Mouse (Mus musculus) lung, postnatal 14 days (tissue): ENCODE results near the gene Meis3.

Experiments used
- DNase-seq: peaks from one replicate; pipeline ENCODE4 v3.0.0; 2021

Gene Meis3

DNA sequence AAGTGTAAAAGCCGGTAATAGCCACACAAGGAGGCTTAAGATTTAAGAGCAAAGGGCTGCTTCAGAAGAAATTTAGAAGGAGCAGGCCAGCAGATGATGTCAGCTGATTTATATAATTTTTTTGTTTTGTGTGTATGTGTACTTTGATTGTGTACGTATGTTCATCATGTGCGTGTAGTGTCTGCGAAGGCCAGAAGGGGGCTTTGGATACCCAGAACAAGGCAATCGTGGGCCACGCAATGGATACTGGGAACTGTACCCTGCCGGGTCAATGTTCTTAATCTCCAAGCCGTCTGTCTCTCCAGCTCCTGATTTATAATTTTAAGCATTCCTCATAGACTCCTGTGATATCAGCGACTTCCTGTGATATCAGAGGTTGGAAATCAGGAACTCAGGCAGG lies 13.6 kb upstream of the Meis3 start:
- no peak for DNase-seq

DNA sequence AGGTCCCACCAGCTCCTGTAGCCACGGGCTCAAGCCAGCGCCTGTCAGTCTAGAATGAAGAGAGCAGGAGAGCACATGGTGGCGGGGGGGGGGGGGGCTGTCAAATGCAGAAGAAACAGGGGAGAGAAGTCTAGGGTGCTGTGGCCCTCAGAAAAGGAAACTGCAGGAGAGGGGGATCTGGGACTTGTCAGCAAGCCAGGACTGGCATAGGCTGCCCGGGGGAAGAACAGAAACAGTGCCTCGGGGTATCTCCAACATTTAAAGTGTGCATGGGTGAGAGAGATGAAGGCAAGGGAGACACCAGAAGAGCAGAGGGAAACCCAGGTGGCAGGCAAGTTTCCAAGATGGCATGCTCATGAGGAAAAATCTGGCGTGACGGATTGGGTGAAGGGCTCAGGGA lies 12.9 kb upstream of the Meis3 start:
- no peak for DNase-seq

DNA sequence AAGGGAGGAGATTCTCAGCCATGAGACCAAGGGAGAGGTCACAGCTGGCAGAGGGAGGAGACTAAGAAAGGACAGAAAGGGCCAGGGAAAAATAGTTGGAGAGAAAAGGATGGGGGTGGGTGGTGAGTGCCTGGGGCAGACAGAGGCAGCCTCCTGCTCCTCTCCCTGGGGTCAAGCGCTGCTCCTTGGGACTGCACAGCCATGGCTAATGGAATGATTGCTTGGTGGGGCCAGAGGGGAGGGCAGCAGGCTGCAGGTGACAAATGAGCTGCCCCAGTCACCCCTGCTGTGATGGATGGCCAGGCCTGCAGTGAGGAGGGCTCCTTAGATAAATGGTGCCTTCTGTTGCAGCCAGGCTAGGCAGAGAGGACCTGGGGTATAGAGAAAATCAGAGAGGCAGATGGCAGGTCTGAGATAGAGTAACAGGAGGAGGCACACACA lies 2.7 kb upstream of the Meis3 start:
- no peak for DNase-seq

DNA sequence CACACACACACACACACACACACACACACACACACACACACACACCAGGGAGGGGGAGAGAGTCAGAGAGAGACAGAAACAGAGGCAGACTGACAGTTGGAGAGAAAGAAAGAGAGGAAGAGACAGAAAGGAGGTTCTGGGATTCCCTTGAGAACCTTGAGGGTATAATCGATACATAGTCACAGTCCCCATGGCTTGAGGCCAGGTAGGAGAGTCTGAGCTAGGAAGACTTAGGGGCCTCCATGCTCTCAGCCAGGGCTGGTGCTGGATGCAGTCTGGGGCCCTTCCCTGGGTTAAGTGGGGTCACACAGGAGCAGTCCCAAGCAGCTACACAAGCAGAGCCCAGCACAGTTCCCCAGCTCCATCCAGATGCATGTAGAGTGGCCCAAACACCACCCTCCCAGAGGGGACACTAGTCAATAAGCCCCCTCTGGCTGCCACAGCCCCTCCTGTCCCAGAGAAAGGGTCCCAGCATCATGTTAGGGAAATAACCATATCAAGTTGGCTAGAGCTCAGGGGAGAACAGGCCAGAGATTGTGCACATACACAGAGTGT lies 2.2 kb upstream of the Meis3 start:
- DNase-seq = no peak

DNA sequence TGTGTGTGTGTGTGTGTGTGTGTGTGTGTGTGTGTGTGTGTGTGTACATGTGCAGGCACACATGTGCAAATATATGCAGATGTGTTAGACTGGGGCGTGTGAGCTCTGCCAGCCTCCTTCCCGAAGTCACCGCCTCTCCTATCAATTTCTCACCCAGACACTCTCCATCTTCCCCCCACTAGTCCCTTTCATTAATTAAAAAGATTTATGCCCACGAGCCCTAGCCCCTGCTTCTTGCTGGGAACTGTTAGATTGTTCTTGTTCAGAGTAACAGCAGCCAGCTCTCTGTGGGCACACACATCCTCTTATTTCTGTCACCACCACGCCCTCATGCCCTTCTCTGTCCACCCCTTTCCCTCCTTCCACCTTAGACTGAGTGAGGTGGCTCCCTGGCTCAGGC lies 1.7 kb upstream of the Meis3 start:
- DNase-seq = no peak

DNA sequence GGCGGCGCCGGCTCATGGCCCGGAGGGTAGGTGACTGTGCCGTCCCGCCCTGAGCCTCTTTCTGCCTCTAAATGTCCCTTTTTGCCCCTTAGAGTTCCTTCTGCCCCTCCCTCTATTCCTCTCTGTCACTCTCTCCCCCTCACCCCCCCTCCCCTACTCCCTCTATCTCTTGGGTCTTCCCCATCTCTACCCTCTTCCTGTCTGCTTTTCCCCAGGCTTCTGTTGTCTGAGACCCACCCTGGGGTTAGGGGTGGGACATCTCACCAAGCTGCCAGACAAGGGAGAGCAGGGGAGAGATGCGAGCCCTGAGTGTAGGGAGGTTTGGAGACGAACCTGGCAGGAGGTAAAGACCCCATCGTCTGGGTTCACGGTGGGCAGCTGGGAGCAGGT lies 647 bp downstream of the Meis3 start:
- no peak for DNase-seq

DNA sequence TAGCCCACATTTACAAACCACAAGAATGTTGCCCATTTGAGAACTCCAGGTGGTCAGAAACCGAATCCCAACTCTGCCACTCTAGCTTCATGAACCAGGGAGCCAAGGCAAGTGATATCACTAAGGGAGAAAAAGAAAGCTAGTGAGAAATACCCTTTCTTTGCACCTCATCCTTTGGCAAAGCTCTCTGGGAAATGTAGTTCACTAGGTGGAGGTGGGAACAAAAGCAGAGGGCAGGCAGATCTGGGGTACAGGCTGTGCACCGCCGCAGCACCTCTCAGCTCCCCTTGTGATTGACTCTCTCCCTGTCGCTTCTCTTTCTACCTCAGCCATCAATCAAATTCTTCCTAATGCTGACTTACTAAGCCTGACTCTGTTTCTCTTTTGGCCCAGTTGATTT lies 3.2 kb downstream of the Meis3 start:
- no peak for DNase-seq

DNA sequence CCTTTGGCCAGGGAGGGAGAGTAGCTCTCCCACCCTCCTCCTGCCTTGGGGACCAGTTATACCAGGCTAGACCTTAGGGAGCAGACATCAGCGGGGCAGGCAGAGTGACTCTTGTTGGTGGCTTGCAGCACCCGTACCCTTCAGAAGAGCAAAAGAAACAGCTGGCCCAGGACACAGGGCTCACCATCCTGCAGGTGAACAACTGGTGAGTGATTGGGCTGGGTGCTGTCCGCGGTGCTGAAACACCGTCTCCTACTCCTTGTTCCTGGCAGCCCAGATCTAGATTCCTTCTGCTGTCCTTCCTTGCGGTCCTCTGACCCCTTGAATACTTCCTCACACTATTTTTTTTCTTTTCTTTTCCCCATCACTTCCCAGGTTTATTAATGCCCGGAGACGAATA lies 8.8 kb downstream of the Meis3 start:
- peak; percentile 74 for DNase-seq

DNA sequence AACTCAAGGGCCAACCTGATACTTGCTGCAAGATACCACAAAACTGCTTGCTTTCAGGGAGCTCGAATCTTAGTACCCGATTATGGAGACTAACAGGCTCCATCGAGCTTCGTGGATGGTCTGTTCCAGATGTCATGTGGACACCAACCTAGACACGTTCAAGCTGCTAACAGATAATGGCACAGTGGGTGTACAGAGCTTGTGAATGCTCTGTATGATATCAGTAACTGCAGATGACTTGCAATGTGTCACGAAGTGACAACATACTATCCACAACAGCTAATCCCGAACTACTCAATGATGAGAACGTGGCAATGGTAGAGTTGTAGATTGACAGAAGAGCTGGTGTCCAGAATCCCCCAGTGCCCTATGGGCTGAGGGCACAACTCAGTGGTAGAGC lies 12.6 kb downstream of the Meis3 start:
- no peak for DNase-seq

DNA sequence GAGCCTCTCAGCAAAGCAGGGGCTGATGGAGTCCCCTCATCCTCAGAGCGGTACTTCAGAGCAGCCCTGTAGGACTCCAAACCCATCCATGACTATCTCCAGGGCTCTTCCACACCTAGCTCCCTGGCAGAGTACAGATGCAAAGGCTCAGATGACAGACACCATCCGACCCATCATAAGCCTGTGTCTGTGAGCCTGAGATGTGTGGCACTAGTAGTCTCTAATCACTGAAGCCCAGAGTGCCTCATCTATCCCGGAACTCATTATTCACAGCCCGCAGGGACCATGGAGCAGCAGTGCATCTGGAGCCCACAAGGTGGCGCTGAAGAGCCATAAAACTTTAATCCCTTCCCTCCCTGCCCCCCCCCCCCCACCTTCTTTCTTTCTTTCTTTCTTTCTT lies 17.4 kb downstream of the Meis3 start:
- DNase-seq = peak; percentile 83

DNA sequence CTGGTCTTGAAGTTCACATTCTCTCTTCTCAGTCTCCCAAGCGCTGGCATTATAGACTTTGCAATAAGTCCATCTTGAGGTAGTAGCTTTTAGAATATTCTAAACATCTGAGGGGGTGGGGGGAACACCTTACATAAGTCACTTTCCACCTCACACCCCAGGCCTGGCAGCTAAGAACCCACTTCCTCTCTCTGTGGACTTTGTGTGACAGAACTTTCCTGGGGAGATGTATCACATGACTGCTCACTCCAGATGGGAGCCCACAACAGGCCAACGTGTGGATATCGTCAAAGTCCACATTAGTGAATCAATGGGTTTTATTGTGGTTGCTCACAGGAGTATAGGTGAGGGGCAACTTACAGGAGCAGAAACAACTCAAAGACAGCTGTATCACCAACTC lies 18.8 kb downstream of the Meis3 start:
- DNase-seq = no peak

DNA sequence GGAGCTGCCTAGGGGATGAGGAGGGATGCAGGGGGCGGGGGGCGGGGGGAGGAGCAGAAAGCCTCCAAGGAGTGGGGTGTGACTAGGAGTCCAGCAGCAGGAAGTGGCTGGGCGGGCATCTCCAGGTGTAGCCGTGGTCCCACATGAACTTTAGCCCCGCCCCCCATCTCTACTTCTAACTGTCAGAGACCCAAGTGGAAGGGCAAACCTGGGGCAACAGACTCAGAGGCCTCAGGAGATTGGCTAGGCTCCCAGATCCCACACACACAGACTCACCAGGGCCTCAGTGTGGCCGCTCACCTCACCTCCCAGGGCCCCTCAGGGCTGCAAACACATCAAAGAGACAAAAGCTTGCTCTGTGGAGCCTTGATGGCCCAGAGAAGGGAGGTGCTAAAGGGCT lies 21.7 kb downstream of the Meis3 start:
- no peak for DNase-seq

DNA sequence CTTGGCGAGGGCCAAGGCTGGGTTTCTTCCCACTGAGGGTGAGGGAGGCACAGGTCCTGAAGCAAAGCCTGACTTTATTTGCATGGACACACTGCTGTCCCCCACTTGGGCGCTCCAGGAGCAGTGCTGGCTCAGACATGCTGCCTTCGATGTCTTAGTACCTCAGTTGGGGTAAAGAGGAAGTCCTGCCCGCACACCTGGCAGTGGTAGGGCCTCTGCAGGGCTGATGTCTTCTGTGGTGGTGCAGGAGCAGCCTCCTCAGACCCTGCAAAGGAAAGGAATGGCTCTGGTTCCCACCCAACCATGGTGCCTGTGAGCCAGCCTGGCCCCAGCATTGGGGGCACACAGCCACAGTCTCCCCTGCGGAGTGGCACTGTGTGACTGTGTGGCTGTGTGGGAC lies 22.3 kb downstream of the Meis3 start:
- no peak for DNase-seq

DNA sequence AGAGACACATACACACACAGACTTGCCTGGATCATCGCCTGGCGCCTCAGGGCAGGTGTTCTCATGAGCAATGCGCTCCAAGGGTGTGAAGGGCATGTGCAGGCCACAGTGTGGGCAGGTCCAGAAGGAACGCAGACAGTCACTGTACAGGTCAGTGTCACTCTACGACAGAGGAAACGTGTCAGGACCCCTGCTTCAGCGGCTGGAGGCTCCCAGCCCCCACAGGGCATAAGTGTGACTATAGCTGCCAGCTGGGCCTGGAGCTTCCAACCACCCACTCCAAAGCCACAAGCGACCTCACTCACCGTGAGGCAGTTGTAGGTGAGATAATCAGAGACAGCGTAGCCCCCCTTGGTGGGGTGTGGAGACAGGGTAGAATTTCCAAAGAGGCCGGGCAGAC lies 23.6 kb downstream of the Meis3 start:
- no peak for DNase-seq

DNA sequence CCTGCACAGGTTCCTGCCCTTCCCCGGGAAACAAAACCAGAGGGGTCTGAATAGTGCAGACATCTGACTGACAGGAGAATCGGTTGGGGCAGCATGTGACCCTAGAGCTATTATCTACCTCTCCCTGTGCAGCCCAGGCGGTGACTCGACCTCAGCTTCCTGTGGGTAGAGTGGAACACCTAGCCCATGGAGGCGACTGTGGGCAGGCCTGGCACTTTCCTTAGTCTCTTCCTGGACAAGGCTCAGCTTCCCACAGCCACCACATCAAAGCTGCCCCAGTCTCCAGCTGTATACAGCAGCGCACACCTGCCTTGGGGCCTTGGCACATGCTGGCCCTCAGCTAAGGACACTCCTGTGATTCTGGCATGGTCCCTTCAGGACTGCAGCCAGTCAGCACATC lies 26.2 kb downstream of the Meis3 start:
- DNase-seq = no peak

DNA sequence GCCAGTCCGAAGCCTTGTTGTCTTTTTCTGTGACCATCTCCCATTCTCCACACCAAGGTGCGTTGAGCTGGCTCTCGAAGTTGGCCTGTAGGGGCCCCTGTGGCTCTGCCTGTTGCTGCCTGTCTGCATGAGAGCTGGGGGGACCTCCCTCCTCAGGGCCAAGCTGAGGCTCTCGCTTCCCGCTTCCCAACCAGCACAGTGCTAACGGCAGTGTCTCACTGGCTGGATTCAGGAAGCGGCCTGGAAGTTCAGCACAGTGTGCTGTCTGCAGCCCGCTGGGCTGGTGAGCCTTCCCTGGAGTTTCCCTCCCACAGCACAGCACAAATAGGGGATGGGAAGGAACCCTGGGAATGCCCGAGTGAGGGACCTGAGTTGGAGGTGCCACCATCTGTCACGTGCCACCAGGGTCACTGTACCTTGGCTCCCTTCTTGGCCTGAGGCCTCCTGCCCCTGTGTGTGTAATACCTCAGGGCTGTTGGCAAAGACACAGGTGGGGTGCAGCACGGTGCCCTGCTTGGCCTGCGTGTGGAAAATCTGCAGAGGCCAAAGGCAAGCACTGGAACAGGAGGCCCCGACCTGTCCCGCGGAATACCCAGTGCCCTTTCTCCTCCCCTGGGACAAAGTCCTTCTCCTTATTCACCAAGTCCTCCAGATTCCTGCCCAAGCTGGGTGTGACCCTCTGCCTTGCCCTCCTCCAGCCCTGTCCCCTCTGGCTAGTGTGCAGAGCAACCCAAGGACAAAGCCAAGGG lies 28.0 kb downstream of the Meis3 start:
- no peak for DNase-seq

DNA sequence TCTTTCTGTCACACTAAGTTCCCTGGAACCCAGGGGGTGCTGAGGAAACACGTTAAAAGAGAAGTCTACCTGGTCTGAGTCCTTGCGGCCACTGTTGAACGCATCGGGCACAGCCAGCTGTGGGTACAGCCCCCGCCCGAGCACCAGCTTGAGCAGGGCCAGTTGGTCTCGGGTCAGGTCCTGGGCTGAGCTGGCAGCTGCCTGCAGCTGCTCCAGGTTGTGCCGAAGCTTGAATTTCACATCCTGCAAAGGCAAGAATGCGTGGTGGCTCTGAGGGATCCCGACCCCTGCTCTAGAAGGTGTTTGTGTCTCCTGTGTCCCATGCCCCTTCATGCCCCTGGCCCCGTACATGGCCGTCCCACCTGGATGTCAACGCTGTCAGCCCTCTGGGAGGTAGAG lies 28.6 kb downstream of the Meis3 start:
- no peak for DNase-seq

DNA sequence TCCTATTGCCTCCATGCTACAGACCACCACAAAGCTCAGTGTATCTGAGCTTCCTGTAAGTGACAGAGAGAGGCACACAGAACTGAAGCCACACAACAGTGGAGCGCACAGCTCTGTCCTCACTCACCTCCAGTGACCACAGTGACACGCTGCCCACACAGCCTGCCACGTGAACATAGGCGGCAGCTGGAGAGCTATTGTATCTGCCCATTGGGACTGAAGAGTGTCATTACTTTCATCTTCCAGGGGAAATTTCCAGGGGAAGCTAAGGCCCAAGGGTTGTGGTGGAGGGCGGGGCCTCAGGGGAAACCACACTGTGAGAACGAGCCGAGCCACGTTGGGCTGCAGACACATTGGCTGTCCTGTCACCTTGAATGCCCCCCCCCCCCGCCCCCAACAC lies 29.9 kb downstream of the Meis3 start:
- DNase-seq = no peak

DNA sequence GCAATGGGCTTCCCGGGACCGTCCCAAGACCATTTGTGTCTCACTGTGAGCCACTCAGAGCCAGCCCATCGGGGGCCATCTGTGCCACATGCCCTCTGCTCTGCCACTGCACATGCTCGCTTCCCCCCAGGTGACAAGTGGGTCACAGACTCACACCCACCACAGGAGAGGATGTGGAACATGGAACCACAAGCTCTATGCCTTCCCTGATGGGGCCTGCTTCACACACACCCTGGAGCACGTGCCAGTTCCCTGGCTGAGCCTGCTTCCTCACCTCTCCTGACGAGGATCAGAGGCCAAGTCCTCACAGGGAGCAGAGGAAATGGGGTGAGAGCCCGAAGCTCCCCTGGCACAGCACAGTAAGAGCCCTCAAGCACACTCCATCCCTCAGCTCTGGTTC lies 32.2 kb downstream of the Meis3 start:
- DNase-seq = no peak

DNA sequence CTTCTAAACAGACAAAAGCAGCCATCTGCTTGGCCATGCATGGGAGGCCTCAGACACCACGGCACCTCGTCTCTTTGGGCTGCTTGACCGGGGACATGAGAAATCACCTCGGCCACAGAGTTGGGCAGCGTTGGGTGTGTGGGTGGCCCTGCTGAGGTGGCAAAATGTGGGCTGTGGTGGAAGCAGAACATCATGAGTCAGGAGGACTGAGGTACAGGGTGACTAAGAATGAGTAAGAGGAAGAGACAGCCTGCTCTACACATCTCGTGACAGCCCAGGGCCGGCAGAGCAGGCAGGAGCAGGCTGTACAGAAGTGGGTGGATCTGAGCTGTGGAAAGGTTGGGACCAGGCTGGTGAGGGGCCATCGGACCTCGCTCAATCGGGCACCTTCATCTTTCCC lies 32.6 kb downstream of the Meis3 start:
- peak; percentile 25 for DNase-seq

DNA sequence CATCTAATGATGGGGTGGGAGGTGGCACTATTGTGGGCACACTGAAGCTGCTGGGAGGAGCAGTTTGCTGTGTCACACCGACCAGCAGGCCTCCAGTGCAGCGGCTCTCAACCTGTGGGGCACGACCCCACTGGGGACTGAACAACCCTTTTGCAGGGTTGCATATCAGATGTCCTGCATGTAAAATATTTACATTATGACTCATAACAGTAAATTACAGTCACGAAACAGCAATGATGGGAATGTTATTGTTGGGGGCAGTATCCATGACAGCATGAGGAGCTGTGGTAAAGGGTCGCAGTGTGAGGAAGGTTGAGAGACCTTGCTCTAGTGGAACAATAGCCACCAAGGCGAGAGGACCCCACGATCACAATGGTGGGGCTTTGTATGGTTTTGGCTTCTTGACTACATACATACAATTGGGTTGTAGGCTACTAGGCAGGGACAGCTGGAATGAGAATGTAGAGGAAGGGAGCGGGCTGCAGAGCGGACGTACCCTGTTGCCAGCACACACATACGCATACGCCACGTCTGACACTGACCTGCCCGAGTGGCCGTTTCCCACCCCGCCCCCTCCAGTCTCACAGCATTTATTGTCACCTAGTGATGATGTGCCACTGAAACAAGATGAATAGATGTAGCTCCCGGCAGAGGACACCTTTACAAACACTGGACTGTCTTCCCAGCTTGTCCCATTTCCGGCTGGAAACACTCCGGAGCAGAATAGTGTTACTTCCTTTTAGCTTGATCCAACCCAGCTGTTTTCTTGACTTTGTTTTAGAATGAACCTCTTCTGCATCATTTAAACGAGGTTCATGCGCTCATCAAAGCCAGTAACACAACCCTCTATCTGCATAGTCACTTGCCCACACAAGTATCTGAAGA lies 34.1 kb downstream of the Meis3 start:
- DNase-seq = no peak

DNA sequence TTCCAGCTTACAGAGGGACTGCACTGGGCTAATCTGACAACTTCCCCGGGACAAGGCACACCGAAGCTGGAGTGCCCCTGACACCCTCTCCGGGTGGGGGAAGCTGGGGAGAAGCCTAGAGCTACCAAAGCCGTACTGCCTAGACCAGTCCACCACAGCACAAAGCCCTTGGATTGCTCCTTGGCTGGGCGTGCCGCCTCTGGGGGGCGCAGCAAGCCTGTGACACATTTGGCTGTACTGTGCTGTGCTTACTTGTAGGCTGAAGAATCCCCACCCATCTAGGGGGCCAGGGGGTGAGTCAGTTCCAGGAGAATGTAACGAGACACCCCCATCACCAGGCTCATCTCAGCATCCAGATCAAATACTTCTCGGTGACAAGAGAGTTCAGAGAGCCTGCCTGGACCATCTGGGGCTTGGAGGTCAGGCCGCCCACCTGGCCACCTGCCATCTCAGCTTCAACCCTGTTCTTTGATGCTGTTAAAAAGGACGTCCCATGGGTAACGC lies 36.0 kb downstream of the Meis3 start:
- DNase-seq = peak; percentile 30

DNA sequence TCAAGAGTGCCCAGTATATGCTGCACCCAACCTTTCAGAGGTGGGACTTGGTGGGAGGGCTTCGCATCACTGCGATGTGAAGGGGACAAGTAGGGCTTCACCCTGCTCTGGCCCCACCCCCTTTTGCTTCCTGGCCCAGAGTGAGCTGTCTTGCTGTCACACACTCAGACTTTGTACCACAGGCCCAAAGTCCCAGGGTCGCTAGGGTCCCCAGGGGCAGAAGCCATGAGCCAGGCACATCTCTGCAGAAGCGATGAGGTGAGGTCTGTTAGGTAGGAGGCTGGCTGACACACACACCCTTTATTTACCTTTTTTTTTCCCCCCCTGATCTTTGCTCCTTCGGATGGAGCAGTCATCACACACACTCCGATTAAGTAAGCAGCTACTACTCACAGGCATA lies 38.3 kb downstream of the Meis3 start:
- DNase-seq = no peak

DNA sequence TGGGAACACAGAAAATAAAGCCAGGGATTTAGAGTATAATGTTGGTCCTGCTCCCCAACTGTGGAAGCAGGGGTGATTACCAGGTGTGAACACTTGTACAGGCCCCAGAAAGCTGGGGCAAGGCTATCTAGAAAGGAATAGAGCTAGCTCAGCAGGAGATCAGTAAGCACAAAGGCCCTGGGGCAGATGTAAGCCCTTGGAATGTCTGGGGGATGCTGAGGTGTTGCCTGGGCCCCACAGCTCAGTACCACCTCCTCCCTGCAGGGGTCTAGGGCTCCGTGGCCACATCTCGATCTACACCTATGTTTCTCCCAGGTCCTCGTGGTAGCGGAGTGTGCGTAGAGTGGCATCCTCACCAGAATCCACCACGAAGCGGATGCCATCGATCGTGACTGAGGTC lies 39.1 kb downstream of the Meis3 start:
- DNase-seq = no peak
